Mouse (Mus musculus) small intestine, adult 2 months (tissue): ENCODE data around the gene Dok7.

Source experiments
- CTCF ChIP-seq: fragments of 200-500 bp; IDR thresholded peaks from 2 replicates; pipeline ENCODE4 v1.5.1; 2012; ENCODE audit warnings: low read depth, mild to moderate bottlenecking, control low read depth, inconsistent platforms, low read length, moderate library complexity, mixed read lengths; ENCODE audit not compliant: insufficient replicate concordance, insufficient read length; ENCODE audit errors: extremely low read depth
- POLR2A ChIP-seq: fragments of 200-500 bp; IDR thresholded peaks from 2 replicates; pipeline ENCODE4 v1.6.1; 2012; ENCODE audit warnings: low read depth, mild to moderate bottlenecking, control low read depth, inconsistent platforms, low read length, moderate library complexity

- no peak for TF ChIP-seq CTCF
- TF ChIP-seq POLR2A, result no peak
Observed at GRCm38 (mm10) chr5:35010656-35011055, 45.9 kb upstream of the Dok7 start.
